Mouse (Mus musculus) adrenal gland, postnatal 25 days (tissue): ENCODE measurements at regions not wholly inside any gene's neighbourhood (a gene's known extent, or its start where the extent isn't known, plus 50 kb on each side); places are given as distances from the start of the nearest gene placed in this dataset.

Experiments
- DNase-seq: peaks from one replicate; pipeline ENCODE4 v3.0.0; 2021; ENCODE audit warnings: mixed read lengths

- DNase-seq, result no peak
Observed at GRCm38 (mm10) chr15:8903651-8904050, 64.1 kb upstream of the Ranbp3l start.

- DNase-seq, result no peak
Observed at GRCm38 (mm10) chr15:8897487-8898158, 70.1 kb upstream of the Ranbp3l start.

GRCm38 (mm10) chr15:8896856-8897255, 70.9 kb upstream of the Ranbp3l start:
- DNase-seq, result no peak

- DNase-seq, result no peak
Observed at GRCm38 (mm10) chr15:8896391-8896790, 71.4 kb upstream of the Ranbp3l start.

- no peak for DNase-seq
Observed at GRCm38 (mm10) chr15:8885585-8885984, 82.2 kb upstream of the Ranbp3l start.

GRCm38 (mm10) chr15:8884608-8885467, 82.9 kb upstream of the Ranbp3l start:
- DNase-seq, result no peak

GRCm38 (mm10) chr15:8882880-8883539, 84.7 kb upstream of the Ranbp3l start:
- DNase-seq, result no peak

GRCm38 (mm10) chr15:8874884-8875493, 92.8 kb upstream of the Ranbp3l start:
- DNase-seq, result no peak

GRCm38 (mm10) chr15:8868021-8868420, 99.7 kb upstream of the Ranbp3l start:
- DNase-seq, result no peak

GRCm38 (mm10) chr15:8867160-8867891, 100.4 kb upstream of the Ranbp3l start:
- no peak for DNase-seq

- no peak for DNase-seq
Observed at GRCm38 (mm10) chr15:8865089-8865933, 102.4 kb upstream of the Ranbp3l start.

- DNase-seq, result no peak
Observed at GRCm38 (mm10) chr15:8856419-8857084, 111.2 kb upstream of the Ranbp3l start.

GRCm38 (mm10) chr15:8855511-8855910, 112.2 kb upstream of the Ranbp3l start:
- no peak for DNase-seq

- DNase-seq, result no peak
Observed at GRCm38 (mm10) chr15:8854336-8854735, 113.4 kb upstream of the Ranbp3l start.

GRCm38 (mm10) chr15:8850996-8851395, 116.8 kb upstream of the Ranbp3l start:
- DNase-seq, result no peak

- DNase-seq, result no peak
Observed at GRCm38 (mm10) chr15:8849413-8849812, 118.3 kb upstream of the Ranbp3l start.

GRCm38 (mm10) chr15:8842129-8842528, 125.6 kb upstream of the Ranbp3l start:
- no peak for DNase-seq

GRCm38 (mm10) chr15:8839462-8839861, 128.3 kb upstream of the Ranbp3l start:
- no peak for DNase-seq

GRCm38 (mm10) chr15:8834151-8834550, 123.6 kb upstream of the Slc1a3 start:
- DNase-seq, result no peak

- peak; percentile 8 for DNase-seq
Observed at GRCm38 (mm10) chr15:8832970-8833369, 122.4 kb upstream of the Slc1a3 start.
